Mouse (Mus musculus) C2C12 (cell line): Measurements from ENCODE around the gene Cpa1. TPM values are rescaled to one million over a fixed set of nuclear protein-coding genes. Genes with fewer than 3 reads are reported as not detected.

ENCODE experiments used
- H3K27me3 ChIP-seq: one replicate; pipeline ENCODE4 v1.6.1; 2011; ENCODE audit not compliant: control insufficient read depth, insufficient read depth, insufficient read length
- H3K36me3 ChIP-seq: one replicate; pipeline ENCODE4 v1.6.1; 2011; ENCODE audit not compliant: control insufficient read depth, insufficient read depth
- H3K4me3 ChIP-seq: one replicate; pipeline ENCODE4 v1.5.1; 2011; ENCODE audit warnings: mild to moderate bottlenecking, control low read depth; ENCODE audit not compliant: poor library complexity, insufficient read depth, severe bottlenecking
- H3K79me2 ChIP-seq: one replicate; pipeline ENCODE4 v1.6.1; 2011; ENCODE audit not compliant: control insufficient read depth, insufficient read depth
- H3K79me3 ChIP-seq: one replicate; pipeline ENCODE4 v1.6.1; 2011; ENCODE audit warnings: low read depth, control low read depth
- H3ac ChIP-seq: one replicate; pipeline ENCODE3; 2011; ENCODE audit warnings: low read depth; ENCODE audit not compliant: control insufficient read depth, insufficient read length
- CEBPB ChIP-seq: IDR thresholded peaks from one replicate; pipeline ENCODE4 v1.6.1; 2011; ENCODE audit warnings: low read depth, mild to moderate bottlenecking, control low read depth, moderate library complexity
- CTCF ChIP-seq: IDR thresholded peaks from one replicate; pipeline ENCODE4 v1.5.1; 2011; ENCODE audit not compliant: control insufficient read depth, insufficient read depth, insufficient read length
- FOSL1 ChIP-seq: IDR thresholded peaks from one replicate; pipeline ENCODE4 v1.8.0; 2011; ENCODE audit warnings: mild to moderate bottlenecking, low read length; ENCODE audit not compliant: poor library complexity, insufficient read depth, severe bottlenecking
- MAX ChIP-seq: IDR thresholded peaks from one replicate; pipeline ENCODE4 v1.6.1; 2011; ENCODE audit warnings: mild to moderate bottlenecking, control low read depth
- MYOD1 ChIP-seq: IDR thresholded peaks from one replicate; pipeline ENCODE4 v1.6.1; 2011; ENCODE audit warnings: low read depth; ENCODE audit not compliant: control insufficient read depth, insufficient read length
- MYOG ChIP-seq: IDR thresholded peaks from one replicate; pipeline ENCODE4 v1.6.1; 2011; ENCODE audit not compliant: control insufficient read depth, insufficient read length; ENCODE audit errors: extremely low read depth
- USF1 ChIP-seq: IDR thresholded peaks from one replicate; pipeline ENCODE4 v1.6.1; 2011; ENCODE audit warnings: low read depth, mild to moderate bottlenecking, control low read depth, moderate library complexity
- polyA plus RNA-seq: library from polyadenylated mRNA; unstranded; fragments of >200 nt; fragmentation: generic; extraction: Trizol; gene quantifications from one replicate; pipeline ENCODE4 v1.2.1, GENCODE M21; 2012; ENCODE audit warnings: missing spikeins

Cpa1 gene
- polyA plus RNA-seq, 1 experiment, result not detected

DNA sequence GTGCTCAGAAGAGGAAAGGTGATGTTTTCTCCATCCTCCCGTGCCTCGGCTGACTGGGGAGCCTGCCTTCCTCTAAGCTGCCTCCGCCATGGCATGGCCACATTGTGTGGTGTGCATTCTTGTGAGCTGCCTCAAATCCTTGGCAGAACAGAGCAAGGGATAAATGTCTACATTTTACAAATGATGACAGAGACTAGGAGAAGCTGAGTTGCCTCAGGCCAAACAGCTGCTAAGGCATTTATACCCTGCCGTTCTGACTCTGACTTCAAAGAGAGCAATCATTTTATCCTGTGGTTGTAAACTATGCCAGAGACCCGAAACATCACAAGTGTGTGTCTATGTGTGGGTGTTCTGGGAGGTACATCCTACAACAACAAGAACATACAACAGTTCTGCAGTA lies 28.6 kb downstream of the Cpa1 start:
- no peak for TF ChIP-seq CEBPB
- no peak for TF ChIP-seq FOSL1
- no peak for TF ChIP-seq MAX
- no peak for TF ChIP-seq USF1
- TF ChIP-seq CTCF, result no peak
- no peak for TF ChIP-seq MYOG
- no peak for TF ChIP-seq MYOD1
- Histone ChIP-seq H3K79me3 (no peaks in the 10 kb centered on the region), H3K27me3 (no peaks in the 10 kb centered on the region), H3K79me2 (no peaks in the 10 kb centered on the region), H3K36me3 (no peaks in the 10 kb centered on the region), H3K4me3 (no peak overlapping the region), H3ac (no peak overlapping the region)

DNA sequence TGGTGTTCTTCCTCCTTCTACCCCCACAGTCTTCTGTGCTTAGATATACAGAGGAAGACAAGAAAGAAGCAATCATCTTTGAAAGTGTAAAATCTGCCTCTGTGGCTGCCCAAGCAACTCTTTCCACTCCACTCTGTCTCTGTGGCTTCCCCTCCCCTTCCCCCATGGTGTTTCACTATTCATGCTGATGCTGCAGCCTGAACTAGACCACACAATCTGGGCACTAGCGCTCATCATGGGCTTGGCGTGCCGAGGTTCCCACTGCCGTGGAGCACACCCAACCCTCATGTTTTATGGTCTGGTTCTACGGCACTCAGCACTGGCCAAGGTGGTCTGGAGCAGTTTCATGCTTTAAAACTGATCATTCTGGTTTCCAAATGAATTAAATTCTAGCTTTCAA lies 32.7 kb downstream of the Cpa1 start:
- Histone ChIP-seq H3K79me3 (no peaks in the 10 kb centered on the region), H3K36me3 (no peaks in the 10 kb centered on the region), H3K79me2 (no peaks in the 10 kb centered on the region), H3K4me3 (no peak overlapping the region), H3ac (no peak overlapping the region), H3K27me3 (no peaks in the 10 kb centered on the region)
- TF ChIP-seq MYOG (no peak), CEBPB (no peak), MYOD1 (no peak), CTCF (no peak), MAX (no peak), USF1 (no peak), FOSL1 (no peak)

DNA sequence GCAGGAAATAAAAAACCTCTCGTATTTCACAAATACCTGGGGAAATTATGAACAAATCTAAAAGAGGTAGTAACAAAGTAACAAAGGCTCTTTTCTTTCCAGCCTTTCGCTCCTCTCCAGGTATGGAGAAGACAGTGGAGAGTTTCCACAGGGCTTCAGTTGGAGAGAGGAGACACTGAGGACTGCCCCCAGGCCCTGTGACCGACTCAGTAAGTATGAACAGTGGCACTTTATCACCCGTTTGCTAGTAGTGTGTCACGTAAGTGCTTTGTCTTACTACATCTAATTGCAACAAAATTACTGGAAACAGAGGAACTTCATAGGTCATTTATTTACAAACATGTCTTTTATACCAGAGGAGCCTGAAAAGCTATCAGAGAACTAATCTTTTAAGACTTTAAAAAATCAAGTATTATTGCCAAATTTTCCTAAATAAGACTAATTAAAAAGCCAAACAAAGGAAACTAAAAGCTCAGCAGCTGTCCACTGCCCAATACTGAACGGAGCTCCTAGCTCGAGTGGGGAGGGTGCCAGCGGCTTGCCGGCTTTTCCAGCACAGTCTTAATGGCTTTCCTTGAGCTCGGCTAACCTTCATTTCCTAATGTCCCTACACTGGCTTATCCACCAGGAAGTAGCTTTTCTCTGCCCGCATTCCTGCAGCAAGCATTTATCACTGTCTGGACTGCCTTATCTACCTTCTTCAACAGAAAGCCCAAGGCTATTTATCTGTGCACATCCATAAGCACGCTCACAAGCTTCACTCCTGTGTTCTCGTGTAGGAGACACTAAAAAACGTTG lies 34.9 kb downstream of the Cpa1 start:
- H3K4me3 ChIP-seq, result no peak overlapping the region
- no peaks in the 10 kb centered on the region for H3K27me3 ChIP-seq
- no peak for TF ChIP-seq MYOD1
- no peak for TF ChIP-seq CTCF
- no peak for TF ChIP-seq MYOG
- no peak for TF ChIP-seq FOSL1
- no peak for TF ChIP-seq USF1
- no peak for TF ChIP-seq MAX
- TF ChIP-seq CEBPB, result no peak
- no peaks in the 10 kb centered on the region for H3K79me2 ChIP-seq
- H3K79me3 ChIP-seq, result no peaks in the 10 kb centered on the region
- no peaks in the 10 kb centered on the region for H3K36me3 ChIP-seq
- no peak overlapping the region for H3ac ChIP-seq

DNA sequence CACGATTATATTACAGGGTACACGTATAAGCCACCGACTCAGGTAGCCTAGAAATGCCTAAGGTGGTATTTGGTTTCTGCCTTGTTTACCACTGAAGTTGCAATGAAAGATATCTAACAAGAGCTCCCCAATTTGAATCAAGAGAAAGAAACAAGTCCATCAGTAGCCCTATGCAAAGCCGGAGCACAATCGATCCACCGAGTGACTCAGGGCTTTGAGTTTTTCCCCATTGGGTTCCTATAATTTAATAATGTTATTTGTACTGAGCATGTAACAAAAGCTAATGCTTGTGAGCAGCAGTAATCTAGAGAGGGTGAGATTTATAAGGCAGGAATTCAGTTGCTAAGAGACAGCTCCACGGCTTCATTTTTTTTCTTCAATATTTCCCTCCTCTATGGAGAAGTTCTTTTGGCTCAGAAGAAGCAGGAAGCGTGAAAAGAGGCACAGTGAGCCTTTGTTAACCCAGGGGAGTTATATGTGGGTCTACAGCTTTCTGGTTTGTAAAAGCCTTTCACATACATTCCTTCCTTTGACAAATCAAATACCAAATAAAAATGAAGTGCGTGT lies 35.8 kb downstream of the Cpa1 start:
- H3K4me3 ChIP-seq, result no peak overlapping the region
- no peaks in the 10 kb centered on the region for H3K36me3 ChIP-seq
- no peaks in the 10 kb centered on the region for H3K79me2 ChIP-seq
- H3K27me3 ChIP-seq, result no peaks in the 10 kb centered on the region
- no peaks in the 10 kb centered on the region for H3K79me3 ChIP-seq
- no peak for TF ChIP-seq CEBPB
- no peak for TF ChIP-seq USF1
- no peak for TF ChIP-seq CTCF
- TF ChIP-seq MYOG, result no peak
- no peak for TF ChIP-seq FOSL1
- TF ChIP-seq MAX, result no peak
- no peak for TF ChIP-seq MYOD1
- no peak overlapping the region for H3ac ChIP-seq

DNA sequence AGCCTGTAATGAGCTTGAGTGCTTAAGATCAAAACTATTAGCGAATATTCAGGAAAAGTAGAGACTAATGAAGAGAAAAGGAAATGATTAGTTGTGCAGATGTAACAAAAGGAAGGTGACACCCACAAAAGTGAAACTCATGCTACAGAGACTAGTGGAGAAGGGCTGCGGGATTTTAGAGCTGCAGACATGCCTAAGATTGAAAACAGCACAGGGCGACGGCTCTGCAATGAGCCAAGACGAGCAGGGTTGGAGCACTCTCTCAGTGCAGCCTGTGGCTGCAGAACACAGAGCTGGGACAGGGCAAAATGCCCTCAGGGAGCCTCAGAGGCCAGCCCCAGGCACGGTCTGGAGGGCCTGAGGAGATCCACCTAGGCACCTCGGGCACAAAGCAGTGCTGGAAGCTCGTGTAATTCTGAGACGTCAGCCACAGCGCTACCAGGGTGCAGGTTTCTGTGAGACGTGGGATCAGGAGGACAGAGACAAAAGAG lies 36.3 kb downstream of the Cpa1 start:
- Histone ChIP-seq H3K4me3 (no peak overlapping the region), H3K36me3 (no peaks in the 10 kb centered on the region), H3K79me3 (no peaks in the 10 kb centered on the region), H3K79me2 (no peaks in the 10 kb centered on the region), H3ac (no peak overlapping the region), H3K27me3 (no peaks in the 10 kb centered on the region)
- TF ChIP-seq MYOG (no peak), MAX (no peak), MYOD1 (no peak), USF1 (no peak), FOSL1 (no peak), CTCF (no peak), CEBPB (no peak)
